Mouse (Mus musculus): ENCODE data around the gene Snn.

Snn gene

DNA sequence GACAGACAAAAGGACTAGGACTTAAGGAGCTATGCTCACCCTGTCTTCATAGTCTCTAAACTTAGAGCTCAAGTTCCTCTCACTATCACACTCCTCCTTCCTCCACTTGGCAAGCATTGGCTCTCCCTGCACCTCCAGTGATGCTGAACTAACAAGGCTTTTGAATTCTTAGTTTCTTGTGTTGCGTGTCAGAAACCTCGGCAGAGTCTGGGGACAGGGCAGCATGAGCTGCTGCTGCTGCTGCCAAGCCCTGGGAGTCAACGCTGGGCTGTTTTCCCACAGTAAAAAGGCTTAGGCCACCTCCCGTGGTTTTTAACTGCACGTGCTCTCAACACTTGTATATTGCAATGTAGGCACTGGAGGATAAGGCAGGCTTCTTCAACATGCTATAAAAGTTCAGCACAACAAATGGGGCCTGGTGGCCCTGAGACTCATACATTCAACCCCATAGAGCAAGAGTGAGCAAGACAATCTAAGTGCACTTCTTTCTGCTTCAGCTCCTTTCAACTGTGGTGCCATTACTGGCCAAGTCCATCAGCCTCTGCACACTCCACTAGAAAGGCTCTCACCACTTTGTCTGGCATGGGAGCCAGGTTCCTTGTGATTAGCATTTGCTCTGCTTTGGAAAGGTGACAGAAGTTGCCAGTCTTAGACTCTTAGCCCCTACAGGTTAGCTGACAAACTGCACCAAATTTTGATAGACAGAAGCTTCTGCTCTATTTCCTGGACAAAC is 26.3 kb downstream of the Snn start:
- peak; percentile 88 for DNase-seq

- peak; percentile 94 for DNase-seq
Observed at GRCm38 (mm10) chr16:11090836-11091570, 30.3 kb downstream of the Snn start.

GRCm38 (mm10) chr16:11092061-11092460 is 31.3 kb downstream of the Snn start:
- peak; percentile 92 for DNase-seq

DNA sequence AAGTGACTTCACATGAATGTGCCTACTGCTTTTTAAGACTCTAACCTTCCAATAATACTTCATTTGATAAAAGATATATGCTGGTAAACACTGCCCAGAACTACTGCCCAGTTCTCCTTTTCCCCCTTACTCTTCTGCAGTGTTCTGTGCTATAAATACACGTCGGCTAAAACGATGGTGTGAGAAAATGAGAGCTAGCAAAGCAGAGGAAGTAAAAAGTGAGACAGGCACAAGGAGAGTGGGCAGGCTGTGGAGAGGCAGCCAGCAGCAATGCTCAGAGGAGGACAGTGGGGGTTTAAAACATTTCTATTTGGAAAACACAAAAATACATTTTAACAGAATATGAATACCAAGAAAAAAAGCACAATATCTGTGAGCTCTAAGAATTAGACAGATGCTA is 31.8 kb downstream of the Snn start:
- no peak for DNase-seq

- DNase-seq: peak; percentile 69
Observed at GRCm38 (mm10) chr16:11093717-11094386, 33.1 kb downstream of the Snn start.

GRCm38 (mm10) chr16:11097301-11097700 is 36.6 kb downstream of the Snn start:
- peak; percentile 35 for DNase-seq

DNA sequence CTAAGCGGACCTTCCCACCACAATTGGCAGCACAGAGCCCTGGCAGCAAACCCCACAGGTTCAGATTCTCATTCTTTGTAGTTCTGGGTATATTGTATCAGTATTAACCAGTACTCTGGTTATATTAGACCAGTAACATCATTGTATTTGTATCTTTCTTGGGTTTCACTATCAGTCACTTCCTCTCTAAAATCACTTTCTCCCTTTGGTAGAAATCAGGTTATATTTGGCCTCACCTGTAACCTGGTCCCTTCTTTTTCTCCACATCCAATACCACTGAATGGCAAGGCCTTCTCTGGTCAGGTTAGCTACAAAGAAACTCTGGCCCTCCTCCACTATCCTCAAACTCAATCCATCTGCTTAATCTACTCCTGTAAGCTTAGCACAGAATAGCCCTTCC is 44.2 kb downstream of the Snn start:
- DNase-seq: no peak

DNA sequence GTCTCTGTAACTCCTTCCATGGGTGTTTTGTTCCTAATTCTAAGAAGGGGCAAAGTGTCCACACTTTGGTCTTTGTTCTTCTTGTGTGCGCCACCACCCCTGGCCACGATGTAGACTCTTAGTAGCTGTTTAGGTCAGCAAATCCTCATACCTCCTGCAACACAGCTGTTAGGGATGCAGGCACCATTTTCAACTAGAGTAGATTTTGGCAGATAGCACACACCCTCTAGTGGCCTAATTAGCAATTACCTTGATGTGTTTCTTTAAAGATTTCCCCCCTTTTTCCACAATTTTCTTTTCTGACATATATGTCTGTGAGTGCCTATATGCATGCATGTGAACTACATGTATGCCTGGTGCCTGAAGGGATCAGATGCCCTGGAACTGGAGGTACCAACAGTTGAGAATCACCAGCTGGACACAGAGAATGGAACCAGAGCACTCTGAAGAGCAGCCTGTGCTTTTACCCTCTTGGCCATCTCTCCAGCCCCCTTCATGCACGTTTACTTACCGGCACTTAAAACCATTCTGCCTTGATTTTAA is 48.5 kb downstream of the Snn start:
- DNase-seq: no peak

DNA sequence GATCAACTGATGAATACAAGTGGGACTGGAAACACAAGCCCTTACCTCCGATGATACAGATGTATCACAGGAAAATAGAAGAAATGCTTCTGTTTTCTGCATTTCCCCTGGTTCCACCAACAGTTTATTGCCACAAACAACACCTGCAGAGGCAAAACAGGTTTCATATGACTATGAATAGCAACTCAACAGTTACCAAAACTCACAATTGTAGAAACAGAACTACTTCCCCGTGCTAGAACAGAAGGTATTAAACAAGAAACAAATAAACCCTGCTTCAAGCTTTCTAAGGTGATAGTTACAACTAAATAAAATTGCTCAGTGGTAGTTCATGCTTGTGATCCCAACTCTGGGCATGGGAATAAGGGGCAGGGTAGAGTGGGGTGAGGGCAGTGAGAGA is 61.9 kb downstream of the Snn start:
- no peak for DNase-seq

DNA sequence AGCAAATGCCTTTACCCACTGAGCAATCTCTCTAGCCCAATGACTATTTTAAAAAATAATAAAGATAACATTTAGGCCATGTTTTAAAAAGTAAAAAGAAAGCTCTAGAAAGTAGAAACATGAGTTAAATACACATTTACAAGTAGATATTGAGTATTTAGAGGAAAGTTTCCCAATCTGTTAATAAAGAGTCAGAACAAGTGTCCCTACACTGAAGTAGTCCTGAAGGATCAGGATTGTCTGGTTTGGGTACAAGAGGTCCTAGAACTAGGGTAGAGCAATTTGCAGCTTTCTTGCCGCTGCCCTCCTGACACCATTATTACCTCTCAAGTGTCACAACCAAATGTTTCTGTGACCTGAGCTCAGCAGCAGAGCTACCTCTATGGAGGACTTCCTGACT is 63.4 kb downstream of the Snn start:
- DNase-seq: no peak
